Mouse (Mus musculus) embryo, embryonic 11.5 days (tissue): ENCODE results near the gene Emsy.

Source experiments
- DNase-seq: peaks from one replicate; pipeline ENCODE4 v3.0.0-alpha.2; 2012; ENCODE audit warnings: low read depth, low spot score

Gene Emsy

DNA sequence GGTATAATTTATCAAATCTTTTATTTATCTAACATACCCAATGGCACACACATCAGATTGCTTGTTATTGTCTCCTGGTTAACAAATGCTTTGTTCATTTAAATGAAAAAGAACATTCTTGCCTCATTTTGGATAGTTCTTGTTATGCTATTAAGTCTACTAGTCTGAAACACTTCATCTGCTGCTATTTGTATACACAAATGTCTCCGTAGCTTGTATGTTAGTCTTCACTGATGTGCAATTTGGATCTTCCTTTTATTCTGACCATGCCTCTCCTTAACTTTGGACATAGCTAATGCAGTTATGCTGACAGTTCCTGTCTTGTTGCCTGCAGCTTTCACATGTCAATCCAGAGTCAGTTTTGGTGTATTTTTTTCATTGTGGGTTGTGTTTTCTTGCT is 79.1 kb downstream of the Emsy start:
- no peak for DNase-seq

DNA sequence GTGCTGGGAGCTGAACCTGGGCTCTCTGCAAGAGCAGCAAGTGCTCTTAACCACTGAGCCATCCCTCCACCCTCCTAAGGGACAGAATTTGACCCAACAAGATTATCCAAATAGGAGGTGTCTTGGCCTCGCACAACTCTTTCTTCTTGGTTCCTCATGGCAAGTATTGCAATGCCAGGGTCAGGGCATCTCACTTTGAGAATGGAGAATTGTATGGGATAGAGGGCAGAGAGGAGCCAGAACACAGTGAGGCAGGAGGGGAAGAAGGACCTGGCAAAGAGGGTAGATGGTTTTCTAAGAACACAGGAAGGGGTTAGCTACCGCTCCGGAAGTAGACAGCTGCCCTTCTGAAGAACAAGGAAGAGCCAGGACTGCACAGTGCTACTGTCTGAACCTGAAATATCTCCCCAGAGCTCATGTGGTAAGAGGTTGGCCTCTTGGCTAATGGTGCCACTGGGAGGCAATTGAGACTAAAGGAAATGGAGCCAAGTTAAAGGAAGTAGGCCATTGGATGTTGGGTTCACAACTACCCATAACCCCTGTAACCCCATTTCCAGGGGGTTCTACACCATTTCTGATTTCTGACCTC is 80.8 kb downstream of the Emsy start:
- no peak for DNase-seq

DNA sequence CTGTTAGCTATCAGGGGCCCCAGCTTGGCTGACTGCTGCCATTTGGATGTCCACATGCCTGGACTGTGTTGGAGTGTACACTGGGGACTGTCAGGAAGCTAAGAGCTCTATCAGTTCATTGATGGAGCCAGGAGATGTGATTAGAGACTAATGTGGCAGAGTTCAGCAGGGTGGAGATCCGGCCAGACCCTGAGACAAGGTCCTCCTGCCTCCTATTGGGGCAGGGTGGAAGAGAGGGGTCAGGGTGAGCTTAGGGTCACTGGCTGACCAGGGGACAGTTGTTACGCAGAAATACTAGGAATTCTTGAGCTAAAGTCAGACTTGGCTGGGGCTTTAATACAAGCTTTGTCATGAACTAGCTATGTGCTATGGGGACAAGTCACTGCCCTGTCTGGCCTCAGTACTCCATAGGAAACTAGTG is 81.8 kb downstream of the Emsy start:
- no peak for DNase-seq

DNA sequence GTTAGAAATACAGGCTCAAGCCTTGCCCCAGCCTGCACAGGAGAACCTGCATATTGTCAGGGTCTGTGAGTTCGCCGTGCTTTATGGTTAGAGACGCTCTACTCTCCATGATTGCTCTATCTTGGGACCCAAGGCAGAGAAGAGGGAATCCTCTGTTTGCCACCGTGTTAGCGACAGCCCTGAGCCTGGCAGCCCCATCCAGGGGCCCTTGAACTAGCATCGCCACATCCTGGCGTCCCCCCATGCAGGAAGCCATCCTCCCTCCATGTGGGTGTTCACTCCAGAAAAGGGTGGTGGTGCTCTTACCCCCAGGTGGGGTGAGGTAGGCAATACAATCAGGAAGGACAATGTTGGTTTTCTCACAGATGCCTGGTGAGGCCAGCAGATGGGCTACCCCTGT is 82.3 kb downstream of the Emsy start:
- no peak for DNase-seq

DNA sequence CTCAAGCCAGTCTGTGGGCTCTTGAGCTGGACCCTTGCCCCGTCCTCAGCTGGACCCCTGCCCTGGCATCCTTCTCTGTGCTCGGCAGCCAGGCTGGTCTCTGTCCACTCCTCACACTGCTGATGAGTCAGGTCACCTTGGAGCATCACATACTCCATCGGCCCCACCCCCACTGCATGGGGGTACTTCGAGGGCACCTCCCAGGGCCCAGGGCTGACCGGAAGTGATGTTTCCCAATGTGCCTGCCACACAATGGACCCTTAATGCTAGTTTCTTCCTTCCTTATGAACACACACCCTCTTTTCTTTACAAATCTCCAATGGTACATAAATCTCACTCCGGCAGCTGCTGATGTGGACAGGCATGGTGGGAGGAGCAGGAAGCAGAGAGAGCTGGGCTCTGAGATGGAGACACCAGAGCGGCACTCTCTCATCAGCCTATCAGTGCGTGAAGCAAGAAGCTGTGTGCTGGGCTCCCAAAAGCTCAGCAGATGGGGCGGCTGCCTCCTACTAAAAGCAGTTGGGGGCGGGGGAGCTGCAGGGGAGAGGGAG is 83.3 kb downstream of the Emsy start:
- no peak for DNase-seq

DNA sequence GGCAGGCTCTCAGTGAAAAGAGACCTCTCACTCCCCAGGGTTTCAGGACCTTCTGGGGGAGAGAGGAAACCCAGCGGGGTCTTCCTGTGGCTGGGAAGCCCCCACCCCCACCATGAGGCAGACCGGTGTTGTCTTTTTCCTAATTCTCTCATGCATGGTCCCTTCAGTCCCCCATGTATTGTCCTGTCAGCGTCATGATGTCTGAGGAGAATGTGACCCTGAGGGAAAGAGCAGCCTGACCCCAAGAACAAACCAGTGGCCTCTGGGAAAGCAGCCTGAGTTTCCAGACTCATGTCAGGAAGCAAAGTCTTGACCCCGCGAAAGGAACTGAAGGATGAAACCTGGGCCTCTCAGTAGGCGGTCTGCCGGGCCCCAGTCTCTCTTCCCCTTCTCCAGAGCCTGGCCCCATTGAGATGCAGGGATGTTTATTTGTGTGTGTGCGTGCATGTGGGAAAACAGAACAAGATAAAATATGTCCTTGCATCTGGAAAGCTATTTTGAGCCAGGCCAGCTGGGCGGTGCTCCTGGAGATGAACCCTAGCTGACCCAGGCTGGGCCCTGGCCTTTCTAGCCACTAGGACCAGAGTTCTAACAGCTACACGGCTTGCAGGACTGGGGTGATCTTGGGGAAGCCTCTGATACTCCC is 84.2 kb downstream of the Emsy start:
- no peak for DNase-seq

DNA sequence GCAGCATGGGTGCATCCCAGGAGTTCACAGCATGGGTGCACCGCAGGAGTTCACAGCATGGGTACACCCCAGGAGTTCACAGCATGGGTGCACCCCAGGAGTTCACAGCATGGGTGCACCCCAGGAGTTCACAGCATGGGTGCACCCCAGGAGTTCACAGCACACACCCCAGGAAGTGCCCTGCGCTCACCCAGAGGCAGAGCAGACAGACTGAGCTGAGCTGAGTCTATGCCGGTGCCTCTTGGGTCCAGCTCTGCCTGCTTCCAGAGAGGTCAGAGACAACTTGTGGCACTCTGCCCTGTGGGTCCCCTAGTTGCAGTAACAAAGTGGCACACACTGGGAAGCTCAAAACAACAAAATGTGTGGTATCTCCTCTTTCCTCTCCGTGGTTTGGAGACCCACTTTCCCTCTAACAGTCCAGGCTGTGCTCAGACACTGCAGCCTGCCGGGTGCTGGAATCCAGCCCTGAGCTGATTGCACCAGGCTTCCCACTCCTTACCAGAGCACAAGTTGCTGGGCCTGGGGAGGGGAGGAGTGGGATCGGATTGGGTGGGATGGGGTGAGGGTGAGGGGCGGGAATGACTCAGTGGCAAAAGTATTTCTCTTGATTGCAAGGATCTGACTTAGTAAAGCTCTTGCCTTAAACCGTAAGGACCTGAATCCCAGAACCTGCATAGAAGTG is 85.6 kb downstream of the Emsy start:
- no peak for DNase-seq

DNA sequence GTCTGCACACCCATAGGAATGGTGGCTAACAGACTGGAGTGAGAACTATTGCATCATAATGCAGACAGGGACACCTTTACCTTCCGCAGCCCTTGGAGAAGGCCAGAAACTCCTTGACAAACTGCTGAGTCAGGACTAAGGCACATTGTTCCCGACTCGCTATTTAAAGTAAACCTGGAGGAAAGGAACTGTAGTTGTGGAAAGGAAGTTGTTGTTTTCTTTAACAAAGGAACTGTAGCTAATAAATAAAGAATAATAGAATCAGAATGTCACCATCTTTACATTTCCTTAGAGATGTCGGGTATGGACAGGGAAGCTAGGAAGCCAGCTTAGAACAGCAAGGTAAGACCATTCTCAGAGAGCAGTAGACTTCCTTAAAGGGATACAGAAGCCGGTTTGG is 89.5 kb downstream of the Emsy start:
- no peak for DNase-seq

DNA sequence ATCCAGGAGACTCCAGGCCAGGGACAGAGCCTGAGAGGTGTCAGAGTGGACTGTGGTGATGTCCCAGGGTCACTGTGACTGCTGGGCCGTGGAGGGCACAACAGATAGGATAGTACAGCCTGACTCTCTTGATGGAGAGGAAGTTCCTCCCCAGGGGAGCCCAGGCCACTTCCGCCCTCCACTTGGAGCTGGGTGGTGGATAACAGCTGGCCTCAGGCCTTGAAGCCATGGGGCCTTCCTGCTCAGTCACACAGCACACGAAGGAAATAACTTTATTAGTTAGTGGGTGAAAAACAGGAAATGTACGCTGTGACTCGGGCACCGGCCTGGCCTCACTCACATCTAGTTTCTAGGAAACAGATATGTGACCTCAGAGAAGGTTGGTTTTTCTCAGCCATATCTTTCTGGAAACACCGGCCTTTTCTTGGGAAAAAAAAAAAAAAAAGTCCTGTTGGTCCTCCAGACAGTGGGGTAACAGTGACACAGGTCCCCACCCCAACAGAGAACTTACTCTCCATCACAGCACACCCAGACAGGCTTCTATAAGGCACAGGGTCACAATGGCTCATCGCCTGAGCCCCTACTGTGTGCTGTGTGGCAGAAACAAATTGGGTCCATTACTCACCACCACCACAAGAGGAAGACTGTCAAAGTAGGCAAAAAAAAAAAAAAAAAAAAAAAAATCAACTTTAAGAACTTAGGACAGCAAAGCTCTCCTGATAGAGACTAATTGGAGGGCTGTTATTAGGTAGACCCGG is 91.8 kb downstream of the Emsy start:
- DNase-seq = no peak

DNA sequence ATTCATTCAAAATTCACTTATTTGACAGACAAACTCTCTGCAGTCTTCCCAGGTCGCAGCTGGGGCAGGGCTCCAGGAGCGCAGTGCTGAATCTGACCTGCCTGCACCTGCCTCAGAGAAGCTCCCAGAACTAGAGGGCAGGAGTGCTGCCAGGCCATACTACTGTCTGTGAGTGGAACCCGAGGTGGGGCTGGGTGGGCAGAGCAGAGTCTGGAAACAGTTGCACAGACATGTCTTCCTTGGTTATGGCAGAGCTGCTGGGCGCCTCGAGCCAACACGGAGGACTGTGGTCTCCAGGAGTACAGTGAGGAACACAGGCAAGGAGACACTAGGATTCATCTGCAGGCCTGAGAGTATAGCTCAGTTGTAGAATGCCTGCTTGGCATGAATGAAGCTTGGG is 92.6 kb downstream of the Emsy start:
- DNase-seq = no peak

DNA sequence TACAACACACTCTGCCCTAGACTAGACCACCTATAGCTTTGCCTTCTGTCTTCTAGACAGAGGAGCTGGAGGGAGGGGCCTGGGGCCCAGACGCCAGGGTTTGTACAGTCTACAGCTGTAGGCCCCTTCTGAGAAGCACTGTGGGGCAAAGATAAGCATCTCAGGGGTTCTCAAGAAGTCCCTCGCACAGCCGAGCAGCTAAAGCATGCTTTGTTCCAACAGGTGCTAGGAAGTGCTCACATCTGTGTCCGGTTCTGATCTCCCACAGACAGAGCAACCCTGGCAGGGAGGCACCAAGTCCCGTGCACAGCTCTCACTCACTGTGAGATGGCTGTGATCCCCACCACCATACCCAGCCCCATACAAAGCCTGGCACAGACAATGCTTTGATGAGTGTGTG is 93.6 kb downstream of the Emsy start:
- no peak for DNase-seq

DNA sequence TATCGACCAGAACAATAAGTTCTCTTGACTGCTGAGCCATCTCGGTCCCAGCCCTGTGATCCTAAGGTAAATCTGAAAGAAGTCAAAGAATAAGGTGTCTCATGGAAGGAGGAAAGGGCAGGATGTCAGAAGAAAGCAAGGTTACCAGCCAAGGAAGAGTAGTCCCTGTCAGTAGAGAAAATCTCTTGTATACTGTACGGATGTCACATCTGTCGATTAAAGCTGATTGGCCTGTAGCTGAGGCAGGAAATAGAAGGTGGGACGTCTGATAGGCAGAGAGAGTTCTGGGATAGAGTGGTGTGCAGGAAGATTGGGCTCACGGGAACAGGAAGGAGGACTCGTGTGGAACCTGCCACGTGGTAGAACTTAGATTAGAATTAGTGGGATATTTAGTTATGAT is 94.4 kb downstream of the Emsy start:
- DNase-seq = no peak

DNA sequence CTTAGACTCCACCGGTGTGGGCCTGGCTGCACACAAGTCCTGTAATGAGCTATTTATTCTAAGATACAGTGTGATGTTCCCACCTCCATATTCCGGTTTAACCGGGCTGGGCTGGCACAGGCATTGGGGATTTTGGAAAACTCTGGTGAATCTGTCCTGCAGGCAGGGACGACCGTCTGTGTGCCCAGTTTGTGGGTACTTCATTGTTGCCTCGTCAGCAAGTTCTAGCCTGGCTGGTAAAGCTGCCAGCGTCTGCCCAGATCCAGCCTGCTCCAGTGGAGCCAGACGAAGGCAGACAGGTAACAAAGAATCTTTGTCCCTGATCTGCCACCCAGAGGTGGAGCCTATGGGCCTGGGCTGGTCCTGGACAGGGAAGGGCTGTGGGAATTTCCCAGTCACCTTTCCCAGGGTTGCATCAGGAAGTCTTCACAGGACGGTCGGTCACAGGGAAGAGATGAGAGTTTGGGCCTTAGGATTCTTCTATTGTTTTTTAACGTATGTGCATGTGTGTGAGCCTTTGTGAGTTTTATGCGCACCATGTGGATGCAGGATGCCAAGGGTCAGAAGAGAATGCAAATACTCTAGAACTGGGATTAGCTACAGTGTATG is 94.9 kb downstream of the Emsy start:
- no peak for DNase-seq

DNA sequence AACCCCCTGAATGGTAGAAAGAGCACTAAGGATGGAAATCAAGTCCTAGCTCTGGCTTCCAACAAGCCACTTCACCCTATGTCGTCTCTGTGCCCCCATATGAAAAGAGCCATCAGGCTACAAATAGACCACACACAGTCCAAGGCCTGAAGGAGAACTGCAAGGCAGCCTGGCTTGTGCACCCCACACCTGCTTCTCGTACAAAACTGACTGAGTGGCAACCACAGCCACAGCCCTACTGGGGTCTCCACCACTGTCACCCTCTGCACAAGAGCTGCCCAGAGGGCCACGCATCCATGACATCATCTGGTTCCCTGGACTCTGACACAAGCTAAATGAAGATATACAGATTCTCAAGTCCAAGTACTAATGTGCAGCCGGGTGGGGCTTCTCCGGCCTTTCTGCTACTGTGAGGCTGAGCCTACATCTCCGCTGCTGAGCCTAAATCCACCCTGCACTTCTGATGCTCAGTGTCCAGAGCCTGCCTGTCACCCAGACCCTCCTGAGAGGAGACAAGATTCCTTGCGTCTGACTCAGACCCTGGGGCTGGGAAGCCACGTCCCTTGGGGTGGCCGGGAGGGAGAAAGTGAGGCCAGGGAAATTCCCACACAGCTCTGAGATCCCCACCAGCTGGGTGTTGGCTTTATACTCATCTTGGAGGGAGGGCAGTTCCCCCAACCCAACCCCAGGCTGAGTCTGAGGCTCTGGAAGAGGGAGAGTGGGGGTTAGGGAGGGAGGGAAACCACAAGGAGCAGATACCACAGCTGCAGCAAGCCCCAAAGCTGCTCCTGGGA is 98.3 kb downstream of the Emsy start:
- DNase-seq = no peak

DNA sequence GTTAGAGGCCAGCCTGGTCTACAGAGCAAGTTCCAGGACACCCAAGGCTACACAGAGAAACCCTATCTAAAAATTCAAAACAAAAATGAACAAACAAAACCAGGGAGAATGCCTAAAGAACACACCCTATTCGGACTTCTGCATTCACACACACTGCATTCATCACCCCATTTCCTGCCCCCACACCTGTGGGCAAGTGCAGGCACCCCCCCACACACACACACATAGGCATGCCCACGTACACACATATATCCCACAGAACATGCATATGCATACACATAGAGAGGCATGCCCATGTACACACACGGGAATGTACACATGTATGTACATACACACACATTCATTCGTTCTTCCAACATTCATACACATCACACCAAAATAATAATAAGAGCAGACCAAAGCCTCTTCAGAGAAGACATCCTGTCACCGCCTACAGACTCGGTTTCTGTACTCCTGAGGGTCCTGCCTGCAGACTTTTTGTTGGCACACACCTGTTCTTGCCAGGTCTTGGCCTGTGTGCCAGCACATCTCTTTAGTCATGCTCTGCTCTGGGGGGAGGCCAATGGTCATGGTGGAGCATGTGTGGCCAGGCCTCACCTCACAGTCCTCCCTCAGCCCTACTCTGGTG is 99.7 kb downstream of the Emsy start:
- DNase-seq = no peak

DNA sequence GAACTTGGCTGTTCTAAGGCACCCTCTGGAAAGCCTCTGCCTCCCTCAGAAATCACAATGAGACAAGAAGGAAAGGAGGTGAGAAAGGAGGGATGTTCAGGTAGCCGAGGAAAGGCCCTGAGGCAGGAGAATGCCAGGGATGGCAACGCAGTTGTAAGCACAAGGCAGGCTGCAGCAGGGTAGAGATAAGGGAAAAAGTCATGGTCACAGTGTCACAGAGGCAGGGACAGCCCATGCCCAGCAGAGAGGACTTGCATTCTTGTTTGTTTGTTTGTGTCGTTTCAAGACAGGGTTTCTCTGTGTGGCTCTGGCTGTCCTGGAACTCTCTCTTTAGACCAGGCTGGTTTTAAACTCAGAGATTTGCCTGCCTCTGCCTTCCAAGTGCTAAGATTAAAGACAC is 105.5 kb downstream of the Emsy start:
- DNase-seq = no peak

DNA sequence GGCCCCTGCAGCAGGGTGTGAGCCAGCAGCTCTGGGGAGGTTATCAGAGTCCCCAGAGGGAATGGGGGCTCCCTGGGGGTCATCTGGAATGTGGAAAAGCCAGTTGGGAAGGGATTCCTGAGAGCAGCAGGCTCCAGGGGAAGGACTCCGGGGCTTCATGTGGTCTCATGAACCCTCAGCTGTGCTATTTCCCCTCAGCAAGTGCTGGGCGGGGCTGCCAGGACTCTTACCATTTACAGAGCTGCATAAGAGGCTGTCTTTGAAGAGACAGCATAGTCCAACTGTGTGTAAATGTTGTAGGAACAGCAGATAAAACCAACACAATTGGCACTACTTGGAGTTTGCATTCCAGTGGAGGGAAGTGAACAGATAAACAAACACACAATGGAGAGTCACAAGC is 106.0 kb downstream of the Emsy start:
- no peak for DNase-seq

DNA sequence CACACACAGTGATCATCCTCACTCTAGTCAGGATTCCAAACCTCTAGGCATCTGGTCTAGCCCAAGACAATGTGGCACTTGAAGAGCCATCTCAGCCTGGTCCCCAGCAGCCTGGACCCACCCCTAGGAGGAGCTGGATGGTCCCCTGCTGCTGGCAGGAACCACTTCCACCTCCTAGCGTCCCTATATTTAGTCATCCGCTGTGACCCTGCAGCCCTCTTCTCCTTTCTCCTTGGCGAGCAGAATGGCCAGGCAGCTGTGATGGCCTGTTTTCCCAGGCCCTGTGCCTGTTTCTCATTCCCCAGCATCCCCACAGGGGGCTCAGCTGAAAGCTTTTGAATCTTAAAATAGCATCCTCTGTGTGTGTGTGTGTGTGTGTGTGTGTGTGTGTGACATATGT is 107.7 kb downstream of the Emsy start:
- DNase-seq = no peak

DNA sequence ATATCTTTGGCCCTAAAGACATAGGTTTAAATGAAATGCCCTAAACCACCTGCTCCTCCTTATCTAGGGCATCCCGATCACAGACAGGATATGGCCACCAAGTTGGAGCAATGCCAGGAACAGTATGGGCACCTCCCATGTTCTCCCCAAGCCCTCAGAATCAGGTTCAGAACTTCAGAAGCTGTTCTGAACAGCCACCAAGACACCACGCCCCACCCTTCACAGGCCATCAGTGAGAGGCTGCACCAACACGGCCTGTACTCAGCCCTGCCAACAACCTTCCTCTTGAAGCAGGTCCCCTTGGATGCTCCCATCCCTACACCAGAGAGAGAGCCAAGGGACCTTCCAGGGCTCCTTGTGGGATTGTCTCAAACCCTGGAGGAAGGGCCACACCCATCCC is 112.0 kb downstream of the Emsy start:
- no peak for DNase-seq

DNA sequence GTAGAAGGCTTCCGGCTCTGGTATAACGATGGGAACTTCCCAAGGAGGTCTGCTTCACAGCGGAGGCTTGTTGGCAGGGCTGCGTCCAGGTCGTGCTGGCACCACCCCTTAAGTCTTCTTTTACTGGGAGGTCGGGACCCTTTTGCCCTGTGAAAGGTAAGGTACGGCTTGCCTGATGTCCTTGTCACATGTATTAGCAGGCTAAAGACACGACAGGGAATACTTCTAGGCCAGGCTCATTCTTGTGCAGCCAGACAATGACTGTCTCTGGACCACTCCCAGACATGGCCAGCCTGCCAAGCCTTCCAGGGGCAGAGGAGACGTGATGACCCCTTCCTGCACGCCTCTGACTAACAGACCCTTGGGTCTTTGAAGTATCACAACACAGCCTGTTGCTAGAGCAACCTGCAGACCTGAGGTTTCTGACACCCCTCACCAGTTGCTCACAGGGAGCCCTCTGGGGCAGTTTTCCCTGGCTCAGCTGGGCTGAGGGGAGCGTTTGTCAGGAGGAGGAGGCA is 112.7 kb downstream of the Emsy start:
- DNase-seq = no peak
